Mouse (Mus musculus): ENCODE data around the gene Inca1. TPM values are rescaled to one million over a fixed set of nuclear protein-coding genes. Genes with fewer than 3 reads are reported as not detected.
A peak's percentile ranks its signal among the peaks of the same experiment; 100 is the strongest.

Inca1 gene
- polyA plus RNA-seq, 1 experiment from 2014 or later: 1.3 TPM

GRCm38 (mm10) chr11:70657573-70657972 lies 42.4 kb downstream of the Inca1 start:
- Histone ChIP-seq H3K27me3 (replicated peaks; ENCODE audit: control insufficient read depth, insufficient read depth, low read length) (no peaks in the 10 kb centered on the region), H3K9ac (replicated peaks; ENCODE audit: low read depth, low read length) (no peak overlapping the region), H3K4me1 (replicated peaks; ENCODE audit: control insufficient read depth, insufficient read depth, low read length) (peaks cover 23% of the 10 kb centered on the region), H3K36me3 (ENCODE audit: control insufficient read depth, insufficient read depth) (peaks cover 6% of the 10 kb centered on the region; the same call in 1 of the 2 replicates), H3K4me2 (ENCODE audit: low read length) (no peak overlapping the region), H3K27ac (ENCODE audit: low read length) (no peak overlapping the region), H3K9me3 (ENCODE audit: control insufficient read depth, low read length) (no peaks in the 10 kb centered on the region), H3K4me3 (replicated peaks; ENCODE audit: low read length) (no peak overlapping the region)
- WGBS: 59% methylated on average over 6 of the region's 6 CpGs
- no peak for ATAC-seq

DNA sequence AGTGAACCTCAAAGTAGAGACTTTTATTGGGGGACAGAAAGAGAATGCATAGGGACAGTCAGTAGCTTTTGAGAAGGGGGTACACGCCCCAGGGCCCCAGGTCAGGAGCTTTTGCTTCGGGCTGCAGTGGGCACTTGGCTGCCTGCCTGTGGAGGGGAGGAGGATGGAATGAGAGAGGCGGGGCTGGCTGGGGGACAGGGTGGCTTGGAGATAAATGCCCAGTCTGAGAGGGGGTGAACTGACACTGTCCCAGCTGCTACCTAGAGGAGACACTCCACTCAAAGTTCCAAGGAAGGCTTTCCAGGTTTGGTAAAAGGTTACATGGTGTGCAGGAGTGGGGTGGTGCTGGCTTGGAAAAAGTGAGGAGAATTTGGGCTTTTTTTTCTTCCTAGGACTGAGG lies 43.0 kb downstream of the Inca1 start, which contains the start of gene Eno3:
Eno3 (plus strand) TSS at position 239 of the 400 bp plus-strand sequence.
- Histone ChIP-seq H3K36me3 (ENCODE audit: control insufficient read depth, insufficient read depth) (peaks cover 5% of the 10 kb centered on the region; the same call in 1 of the 2 replicates), H3K27me3 (replicated peaks; ENCODE audit: control insufficient read depth, insufficient read depth, low read length) (no peaks in the 10 kb centered on the region), H3K27ac (ENCODE audit: low read length) (no peak within 1 kb of the TSS; the same call in 1 of the 2 replicates), H3K9me3 (ENCODE audit: control insufficient read depth, low read length) (no peaks in the 10 kb centered on the region), H3K4me1 (replicated peaks; ENCODE audit: control insufficient read depth, insufficient read depth, low read length) (peaks cover 29% of the 10 kb centered on the region), H3K9ac (replicated peaks; ENCODE audit: low read depth, low read length) (peak within 1 kb of the TSS; percentile 58), H3K4me2 (ENCODE audit: low read length) (peak within 1 kb of the TSS; percentile 98), H3K4me3 (replicated peaks; ENCODE audit: low read length) (peak within 1 kb of the TSS; percentile 100)
- ATAC-seq: no peak
- 9% methylated on average over 3 of the region's 3 CpGs for WGBS

DNA sequence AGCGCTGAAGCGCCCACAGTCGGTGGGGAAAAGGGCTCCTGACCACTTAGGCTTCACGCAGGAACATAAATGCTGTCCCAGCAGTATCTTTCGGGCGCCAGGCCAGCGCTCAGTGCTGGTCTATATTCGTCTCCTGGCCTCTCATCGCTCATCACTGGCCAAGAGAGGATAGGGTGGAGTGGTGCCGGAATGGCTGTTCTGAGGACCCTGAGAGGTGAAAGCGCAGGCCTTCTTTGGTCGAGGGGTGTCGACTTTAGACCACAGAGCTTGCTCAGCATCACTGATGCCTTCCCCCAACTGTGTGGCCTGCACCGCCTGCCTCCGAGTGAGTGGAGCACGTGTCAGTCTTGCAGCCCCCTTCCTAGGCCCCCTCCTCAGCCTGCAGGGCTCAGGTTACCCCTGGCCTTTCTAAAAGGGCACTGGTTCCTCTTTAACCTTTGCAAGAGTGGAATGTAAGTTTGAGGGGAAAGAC lies 43.5 kb downstream of the Inca1 start:
- Histone ChIP-seq H3K9ac (replicated peaks; ENCODE audit: low read depth, low read length) (0 out of 2 replicates have a peak overlapping the region, but pooled peaks have one; percentile 2), H3K4me1 (replicated peaks; ENCODE audit: control insufficient read depth, insufficient read depth, low read length) (peaks cover 32% of the 10 kb centered on the region), H3K4me2 (ENCODE audit: low read length) (peak overlapping the region; percentile 98), H3K36me3 (ENCODE audit: control insufficient read depth, insufficient read depth) (peaks cover 4% of the 10 kb centered on the region; the same call in 1 of the 2 replicates), H3K27ac (ENCODE audit: low read length) (no peak overlapping the region), H3K4me3 (replicated peaks; ENCODE audit: low read length) (no peak overlapping the region; the same call in 1 of the 2 replicates), H3K9me3 (ENCODE audit: control insufficient read depth, low read length) (no peaks in the 10 kb centered on the region), H3K27me3 (replicated peaks; ENCODE audit: control insufficient read depth, insufficient read depth, low read length) (no peaks in the 10 kb centered on the region)
- ATAC-seq: no peak
- WGBS: 8% methylated on average over 16 of the region's 16 CpGs

DNA sequence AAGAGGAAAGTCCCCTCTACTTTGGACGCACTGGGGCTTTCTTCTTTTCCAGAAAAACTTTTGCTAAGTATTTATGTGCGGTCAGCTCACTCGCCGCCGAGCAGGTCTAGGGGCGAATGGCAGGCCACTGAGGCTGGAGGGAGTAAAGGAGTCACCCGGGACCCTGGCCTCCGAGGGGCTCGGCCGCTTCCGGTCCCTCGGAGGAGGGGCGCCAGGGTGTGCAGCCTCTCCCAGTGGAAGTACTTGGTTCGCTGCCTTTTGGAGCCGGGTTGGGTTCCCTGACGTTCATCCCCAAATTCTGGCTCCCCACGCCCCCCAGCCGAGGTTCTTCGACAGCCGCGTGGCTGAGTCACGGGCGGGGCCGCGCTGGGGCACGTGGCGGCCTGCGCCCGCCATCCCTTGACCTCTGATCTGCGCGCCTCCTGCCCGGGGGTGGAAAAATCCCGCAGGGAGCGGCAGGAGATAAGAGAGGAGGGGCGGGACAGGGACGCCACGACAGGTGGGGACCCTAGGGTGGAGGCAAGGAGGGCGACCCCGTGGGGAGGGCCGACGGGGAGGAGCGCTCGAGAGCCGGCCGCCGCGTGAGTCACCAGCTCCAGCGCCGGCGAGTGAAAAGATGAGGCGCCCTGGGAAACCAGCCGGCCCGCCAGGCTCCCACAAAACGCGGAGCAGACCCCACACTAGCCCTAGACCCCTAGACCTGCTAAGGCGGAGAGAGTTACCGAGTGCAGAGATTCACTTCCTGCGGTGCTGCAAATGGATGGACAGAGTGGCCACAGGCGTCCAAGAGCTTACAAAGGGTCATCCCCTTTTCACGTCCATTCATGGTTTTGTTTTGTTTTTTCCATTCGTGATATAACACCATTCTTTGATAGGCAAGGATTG lies 44.1 kb downstream of the Inca1 start:
- H3K27me3 ChIP-seq (replicated peaks; ENCODE audit: control insufficient read depth, insufficient read depth, low read length): no peaks in the 10 kb centered on the region
- no peaks in the 10 kb centered on the region for H3K9me3 ChIP-seq (ENCODE audit: control insufficient read depth, low read length)
- H3K4me2 ChIP-seq (ENCODE audit: low read length): peak overlapping the region; percentile 98
- H3K4me1 ChIP-seq (replicated peaks; ENCODE audit: control insufficient read depth, insufficient read depth, low read length): peaks cover 32% of the 10 kb centered on the region
- peak overlapping the region; percentile 100 for H3K4me3 ChIP-seq (replicated peaks; ENCODE audit: low read length)
- under 1% methylated on average over 57 of the region's 61 CpGs for WGBS
- H3K36me3 ChIP-seq (ENCODE audit: control insufficient read depth, insufficient read depth): peaks cover 9% of the 10 kb centered on the region
- no peak for ATAC-seq
- peak overlapping the region; percentile 96 for H3K9ac ChIP-seq (replicated peaks; ENCODE audit: low read depth, low read length)
- H3K27ac ChIP-seq (ENCODE audit: low read length): peak overlapping the region; percentile 95

GRCm38 (mm10) chr11:70654923-70655570 lies 44.9 kb downstream of the Inca1 start:
- H3K4me3 ChIP-seq (replicated peaks; ENCODE audit: low read length): peak overlapping the region; percentile 100
- H3K9me3 ChIP-seq (ENCODE audit: control insufficient read depth, low read length): no peaks in the 10 kb centered on the region
- peaks cover 32% of the 10 kb centered on the region for H3K4me1 ChIP-seq (replicated peaks; ENCODE audit: control insufficient read depth, insufficient read depth, low read length)
- peak overlapping the region; percentile 96 for H3K9ac ChIP-seq (replicated peaks; ENCODE audit: low read depth, low read length)
- H3K27ac ChIP-seq (ENCODE audit: low read length): peak overlapping the region; percentile 95
- H3K27me3 ChIP-seq (replicated peaks; ENCODE audit: control insufficient read depth, insufficient read depth, low read length): no peaks in the 10 kb centered on the region
- peak; percentile 65 for ATAC-seq
- WGBS: under 1% methylated on average over 47 of the region's 48 CpGs
- H3K36me3 ChIP-seq (ENCODE audit: control insufficient read depth, insufficient read depth): peaks cover 15% of the 10 kb centered on the region
- H3K4me2 ChIP-seq (ENCODE audit: low read length): peak overlapping the region; percentile 98

- peaks cover 20% of the 10 kb centered on the region for H3K36me3 ChIP-seq (ENCODE audit: control insufficient read depth, insufficient read depth)
- H3K4me2 ChIP-seq (ENCODE audit: low read length): peak within 1 kb of the TSS; percentile 98
These were observed 45.6 kb downstream of the Inca1 start, which contains the start of gene Pfn1 for GRCm38 (mm10) chr11:70654198-70654922. Pfn1 (minus strand) TSS chr11:70654644.

GRCm38 (mm10) chr11:70653345-70654197 lies 46.4 kb downstream of the Inca1 start:
- Histone ChIP-seq H3K4me3 (replicated peaks; ENCODE audit: low read length) (peak overlapping the region; percentile 100), H3K36me3 (ENCODE audit: control insufficient read depth, insufficient read depth) (peaks cover 23% of the 10 kb centered on the region), H3K9ac (replicated peaks; ENCODE audit: low read depth, low read length) (peak overlapping the region; percentile 96), H3K27ac (ENCODE audit: low read length) (peak overlapping the region; percentile 95), H3K9me3 (ENCODE audit: control insufficient read depth, low read length) (no peaks in the 10 kb centered on the region), H3K27me3 (replicated peaks; ENCODE audit: control insufficient read depth, insufficient read depth, low read length) (no peaks in the 10 kb centered on the region), H3K4me1 (replicated peaks; ENCODE audit: control insufficient read depth, insufficient read depth, low read length) (peaks cover 40% of the 10 kb centered on the region), H3K4me2 (ENCODE audit: low read length) (peak overlapping the region; percentile 98)
- WGBS: under 1% methylated on average over 48 of the region's 63 CpGs
- ATAC-seq: peak; percentile 66

More at GRCm38 (mm10) chr11:70654198-70654922, 45.6 kb downstream of the Inca1 start, which contains the start of gene Pfn1:
- Histone ChIP-seq H3K9ac (replicated peaks; ENCODE audit: low read depth, low read length) (peak within 1 kb of the TSS; percentile 96), H3K27me3 (replicated peaks; ENCODE audit: control insufficient read depth, insufficient read depth, low read length) (no peaks in the 10 kb centered on the region), H3K9me3 (ENCODE audit: control insufficient read depth, low read length) (no peaks in the 10 kb centered on the region), H3K27ac (ENCODE audit: low read length) (peak within 1 kb of the TSS; percentile 95), H3K4me1 (replicated peaks; ENCODE audit: control insufficient read depth, insufficient read depth, low read length) (peaks cover 32% of the 10 kb centered on the region), H3K4me3 (replicated peaks; ENCODE audit: low read length) (peak within 1 kb of the TSS; percentile 100)
- under 1% methylated on average over 59 of the region's 61 CpGs for WGBS
- ATAC-seq: peak; percentile 72

- peaks cover 23% of the 10 kb centered on the region for H3K36me3 ChIP-seq (ENCODE audit: control insufficient read depth, insufficient read depth)
- no peaks in the 10 kb centered on the region for H3K9me3 ChIP-seq (ENCODE audit: control insufficient read depth, low read length)
- H3K27me3 ChIP-seq (replicated peaks; ENCODE audit: control insufficient read depth, insufficient read depth, low read length): no peaks in the 10 kb centered on the region
- no peak for ATAC-seq
- peaks cover 47% of the 10 kb centered on the region for H3K4me1 ChIP-seq (replicated peaks; ENCODE audit: control insufficient read depth, insufficient read depth, low read length)
- peak overlapping the region; percentile 98 for H3K4me2 ChIP-seq (ENCODE audit: low read length)
- peak overlapping the region; percentile 95; the same call in 1 of the 2 replicates for H3K27ac ChIP-seq (ENCODE audit: low read length)
- peak overlapping the region; percentile 100 for H3K4me3 ChIP-seq (replicated peaks; ENCODE audit: low read length)
- peak overlapping the region; percentile 96 for H3K9ac ChIP-seq (replicated peaks; ENCODE audit: low read depth, low read length)
- WGBS: 65% methylated on average over 6 of the region's 6 CpGs
These were observed 47.0 kb downstream of the Inca1 start for GRCm38 (mm10) chr11:70652884-70653344.

All from forebrain, embryonic 16.5 days (tissue).